Mouse (Mus musculus) cerebellum, adult 11 months (tissue): ENCODE measurements around the gene Nudc.

Source experiments
- DNase-seq: peaks from one replicate; pipeline ENCODE4 v3.0.0; 2022

Nudc gene

DNA sequence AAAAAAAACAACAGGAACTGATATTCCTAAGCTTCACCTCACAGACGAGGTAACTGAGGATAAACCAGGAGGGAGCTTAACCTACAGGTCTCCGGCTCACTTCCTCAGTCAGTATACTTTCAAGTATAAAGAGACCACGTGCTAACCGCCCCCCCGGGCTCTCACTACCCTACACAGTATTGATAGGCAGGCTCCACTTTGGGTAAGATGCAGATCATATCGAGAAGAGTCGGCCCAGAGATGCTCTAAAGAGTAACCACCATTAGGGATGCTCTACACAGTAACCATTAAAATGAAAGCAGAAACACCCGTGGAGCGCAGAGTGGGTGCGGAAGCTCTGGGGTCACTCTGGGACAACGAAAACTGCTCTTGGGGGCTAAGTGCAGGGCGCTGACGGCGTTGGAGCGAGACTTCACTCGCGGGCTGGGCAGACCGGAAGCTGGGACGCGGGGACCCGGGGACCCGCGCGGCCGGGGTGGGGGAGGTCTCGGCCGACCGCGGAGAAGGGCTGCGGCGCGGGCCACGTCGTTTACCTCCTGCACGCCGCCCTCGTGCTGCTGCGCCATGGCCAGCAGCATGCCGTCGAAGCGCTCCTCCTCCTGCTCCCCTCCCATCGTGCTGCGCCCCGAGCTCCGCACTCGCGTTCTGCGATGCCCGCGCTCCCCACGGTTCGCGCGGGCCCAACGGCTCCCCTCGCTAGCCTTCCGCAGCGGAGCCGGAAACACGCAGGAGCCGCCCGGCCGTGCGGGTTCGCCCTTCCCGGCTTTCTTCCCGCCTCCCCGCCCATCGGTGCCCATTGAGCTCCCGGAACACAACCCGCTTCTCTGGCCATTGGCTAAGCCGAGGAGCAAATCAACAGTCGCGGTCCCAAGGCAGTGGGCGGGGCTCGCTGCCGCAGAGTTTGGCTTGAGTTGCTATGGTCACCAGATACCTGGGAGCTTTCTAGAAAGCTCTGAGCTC is at the start of gene Nudc:
Gene Nudc (minus strand): TSS at position 725 of the 960 bp plus-strand sequence.
- peak; percentile 95 for DNase-seq

DNA sequence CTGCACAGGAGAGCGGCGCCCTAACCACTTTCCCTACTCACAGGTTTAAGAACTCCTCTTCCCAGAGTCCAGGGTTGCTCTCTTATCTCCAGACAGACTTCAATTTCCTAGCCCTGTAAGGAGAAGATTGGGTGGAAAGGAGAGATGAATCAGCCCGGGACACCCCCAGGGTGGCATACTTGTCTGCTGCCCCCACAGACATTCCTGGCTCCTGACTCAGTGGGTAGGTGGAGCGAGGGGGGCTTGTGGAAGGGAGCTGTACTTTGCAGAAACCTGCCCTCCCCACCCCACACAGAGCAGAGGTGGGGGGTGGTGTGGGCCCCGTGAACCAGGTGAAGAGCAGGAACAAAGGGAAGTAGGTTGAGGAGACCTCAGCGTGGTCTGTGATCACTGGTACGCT is 49.7 kb upstream of the Nudc start:
- DNase-seq, result no peak

DNA sequence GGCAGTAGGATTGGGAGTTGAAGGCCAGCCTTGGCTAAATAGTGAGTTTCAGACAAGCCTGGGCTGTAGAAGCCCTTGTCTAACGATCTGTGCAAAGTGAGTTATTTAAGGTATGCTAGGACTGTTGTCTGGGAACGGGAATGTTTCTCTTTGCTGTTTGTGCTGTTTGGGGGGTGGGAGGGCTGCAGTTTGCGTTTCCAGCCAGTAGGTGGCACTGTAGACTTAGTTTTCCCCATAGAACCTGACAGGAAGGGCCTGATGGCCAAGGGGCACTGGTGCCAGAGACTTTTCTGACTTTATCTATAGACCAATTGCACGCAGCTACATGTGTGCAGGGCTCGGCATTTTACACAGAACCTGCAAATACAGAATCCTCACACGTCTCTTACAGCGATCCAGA is 46.8 kb upstream of the Nudc start:
- peak; percentile 49 for DNase-seq

DNA sequence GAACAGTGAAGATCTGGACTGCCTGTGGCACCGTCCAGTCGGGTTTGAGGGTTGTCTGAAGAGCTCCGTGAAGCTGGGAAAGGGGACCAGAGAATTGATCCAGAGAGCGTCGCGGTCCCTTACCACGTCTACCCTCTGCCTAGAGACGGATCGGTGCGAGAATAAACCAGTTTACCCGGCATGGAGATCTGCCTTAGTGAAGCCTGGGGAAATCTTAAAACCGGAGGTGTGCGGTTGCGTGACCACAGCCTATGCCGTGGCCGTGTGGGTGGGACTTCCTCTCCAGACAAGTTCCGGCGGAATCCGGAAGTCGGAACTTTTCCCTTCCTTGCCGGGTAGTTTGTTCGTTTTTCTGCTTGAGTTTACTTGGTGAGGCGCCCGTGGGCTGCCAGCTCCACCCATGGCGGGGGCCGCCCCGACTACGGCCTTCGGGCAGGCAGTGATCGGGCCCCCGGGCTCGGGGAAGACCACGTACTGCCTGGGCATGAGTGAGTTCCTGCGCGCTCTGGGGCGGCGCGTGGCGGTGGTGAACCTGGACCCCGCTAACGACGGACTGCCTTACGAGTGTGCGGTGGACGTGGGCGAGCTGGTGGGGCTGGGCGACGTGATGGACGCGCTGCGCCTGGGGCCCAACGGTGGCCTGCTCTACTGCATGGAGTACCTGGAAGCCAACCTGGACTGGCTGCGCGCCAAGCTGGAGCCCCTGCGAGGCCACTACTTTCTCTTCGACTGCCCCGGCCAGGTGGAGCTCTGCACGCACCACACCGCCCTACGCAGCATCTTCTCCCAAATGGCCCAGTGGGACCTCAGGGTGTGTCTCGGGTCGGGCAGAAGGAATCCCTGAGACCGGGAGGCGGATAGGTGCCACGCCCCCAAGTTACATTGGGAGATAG is 38.5 kb upstream of the Nudc start, which contains the start of gene Gpn2:
Gene Gpn2 (plus strand): TSS at position 304 of the 893 bp plus-strand sequence.
- peak; percentile 61 for DNase-seq

DNA sequence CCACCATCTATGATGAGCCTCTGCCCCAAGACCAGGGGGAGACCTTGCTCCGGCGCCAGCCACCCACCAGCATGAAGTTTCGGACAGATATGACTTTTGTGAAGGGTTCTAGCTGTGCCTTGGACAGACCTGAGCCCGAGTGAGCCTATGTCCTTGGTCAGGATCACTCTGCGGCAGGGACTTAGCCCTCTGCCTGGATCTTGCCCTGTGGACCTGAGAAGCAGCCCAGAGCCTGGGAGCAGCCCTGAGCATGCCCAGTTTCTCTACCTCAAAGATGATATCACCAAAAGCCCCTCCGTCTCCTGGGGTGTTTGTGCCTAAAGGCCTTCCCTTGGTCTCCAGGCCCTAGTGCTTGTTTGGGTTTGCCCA is 37.9 kb upstream of the Nudc start:
- DNase-seq, result no peak

DNA sequence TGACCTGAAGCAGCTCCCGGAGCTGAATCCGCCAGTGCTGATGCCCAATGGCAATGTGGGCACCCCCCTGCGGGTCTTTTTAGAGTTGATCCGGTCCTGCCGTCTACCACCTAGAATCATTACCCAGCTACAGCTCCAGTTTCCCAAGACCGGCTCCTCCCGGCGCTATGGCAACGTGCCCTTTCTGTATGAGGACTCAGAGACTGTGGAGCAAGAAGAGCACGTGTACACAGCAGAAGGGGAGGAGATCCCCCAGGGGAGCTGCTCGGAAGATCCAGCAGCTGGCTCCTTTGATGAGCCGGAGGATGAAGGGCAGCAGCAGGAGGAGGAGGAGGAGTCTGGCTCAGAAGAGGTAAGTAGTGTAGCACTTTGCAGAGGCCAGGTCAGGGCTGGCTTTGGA is 32.2 kb upstream of the Nudc start:
- no peak for DNase-seq

DNA sequence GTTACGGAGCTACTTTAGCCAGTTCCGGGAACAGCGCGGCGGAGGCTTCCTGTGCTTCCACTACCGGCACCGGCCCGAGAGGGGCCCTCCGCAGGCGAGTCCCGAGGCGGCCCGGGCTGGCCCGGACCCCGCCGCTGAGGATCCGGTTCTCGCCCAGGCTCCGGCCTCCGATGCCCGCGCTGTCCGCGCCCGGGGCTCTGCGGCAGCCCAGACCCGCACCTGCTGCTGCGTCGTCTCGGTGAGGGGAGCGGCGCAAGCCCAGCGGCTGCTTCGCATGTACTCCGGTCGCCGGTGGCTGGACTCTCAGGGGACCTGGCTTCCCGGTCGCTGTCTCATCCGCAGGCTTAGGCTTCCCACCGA is 29.0 kb upstream of the Nudc start:
- no peak for DNase-seq

DNA sequence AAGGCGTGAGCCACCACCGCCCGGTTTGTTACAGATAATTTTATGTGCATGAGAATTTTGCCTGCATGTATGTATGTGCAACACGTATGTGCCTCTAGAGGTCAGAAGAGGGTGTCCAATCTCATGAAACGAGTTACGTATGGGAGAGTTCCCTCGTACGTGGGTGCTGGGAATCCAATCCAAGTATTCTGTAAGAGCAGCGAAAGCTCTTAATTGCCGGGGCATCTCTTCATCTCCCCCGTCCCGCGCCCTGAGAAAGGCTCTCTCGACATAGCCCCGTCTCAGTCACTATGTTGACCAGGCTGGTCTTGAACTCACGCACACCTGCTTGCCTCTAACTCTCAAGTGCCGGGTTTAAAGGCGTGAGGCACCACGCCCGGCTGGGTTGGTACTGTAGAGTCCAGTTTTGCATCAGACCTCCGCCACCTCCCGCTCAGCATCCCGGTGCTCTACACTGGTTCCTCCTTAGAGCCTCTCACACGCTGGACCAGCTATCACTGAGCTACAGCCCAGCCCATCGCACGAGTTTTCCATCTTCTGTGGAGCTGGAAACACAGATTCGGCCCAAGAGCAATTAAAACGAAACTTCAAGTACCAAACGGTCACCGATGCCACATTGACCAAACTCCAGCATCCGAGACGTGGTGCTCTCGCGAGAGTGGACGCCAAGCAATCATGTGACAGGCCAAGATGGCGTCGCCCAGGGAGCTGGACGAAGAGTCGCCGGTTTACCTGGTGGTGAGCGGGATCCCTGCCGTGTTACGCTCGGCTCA is 28.5 kb upstream of the Nudc start, which contains the start of gene Gpatch3:
Gene Gpatch3 (plus strand): TSS at position 676 of the 773 bp plus-strand sequence.
- peak; percentile 88 for DNase-seq

DNA sequence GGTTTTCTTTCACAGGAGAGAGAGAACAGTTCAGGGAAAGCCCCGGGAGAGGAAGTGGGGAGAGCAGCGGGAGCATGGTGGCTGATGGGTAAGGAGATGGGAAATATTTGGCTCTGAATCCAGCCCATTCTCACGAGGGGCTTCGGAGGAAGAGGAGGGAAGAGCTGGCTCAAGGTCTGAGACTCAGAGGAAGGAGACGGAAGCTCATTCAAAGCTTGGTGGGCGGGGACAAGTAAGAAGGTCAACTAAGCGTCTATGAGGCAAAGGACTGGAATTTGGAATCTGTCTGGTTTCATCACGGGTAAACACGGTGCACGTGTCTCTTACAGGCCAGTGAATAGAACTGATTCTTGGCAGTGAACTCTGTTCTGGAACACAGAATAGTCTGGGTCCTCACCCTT is 24.3 kb upstream of the Nudc start:
- no peak for DNase-seq

DNA sequence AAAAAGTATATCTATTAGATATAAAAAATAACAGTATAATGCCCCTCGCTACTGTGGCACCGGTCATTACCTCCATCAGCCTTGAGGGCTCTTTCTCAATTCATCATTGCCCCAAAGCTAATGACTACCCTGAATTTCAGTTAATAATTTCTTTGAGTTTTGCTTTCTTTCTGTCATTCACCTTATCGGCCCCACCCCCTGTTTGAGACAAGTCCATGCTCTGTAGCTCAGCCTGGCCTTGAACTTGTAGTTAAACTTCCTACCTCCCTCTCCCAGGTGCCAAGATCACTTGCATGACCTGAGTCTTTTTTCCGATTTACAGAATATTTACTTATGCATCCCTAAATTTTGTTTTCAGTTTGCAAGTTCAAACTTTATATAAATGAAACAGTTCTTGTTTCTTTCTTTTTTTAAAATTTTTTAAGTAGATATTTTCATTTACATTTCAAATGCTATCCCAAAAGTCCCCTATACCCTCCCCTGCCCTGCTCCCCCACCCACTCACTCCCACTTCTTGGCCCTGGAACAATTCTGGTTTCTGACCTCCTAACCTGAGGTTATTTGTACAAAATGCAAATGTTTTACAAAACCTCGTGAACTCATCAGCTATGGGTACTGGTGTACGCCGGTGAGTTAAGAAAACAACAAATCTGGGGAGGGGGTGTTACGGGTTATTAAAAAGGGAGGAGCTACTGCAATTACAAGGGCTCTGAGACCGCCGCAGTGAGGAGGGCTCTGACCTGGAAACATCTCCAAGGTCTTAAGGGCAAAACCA is 23.7 kb upstream of the Nudc start:
- no peak for DNase-seq

DNA sequence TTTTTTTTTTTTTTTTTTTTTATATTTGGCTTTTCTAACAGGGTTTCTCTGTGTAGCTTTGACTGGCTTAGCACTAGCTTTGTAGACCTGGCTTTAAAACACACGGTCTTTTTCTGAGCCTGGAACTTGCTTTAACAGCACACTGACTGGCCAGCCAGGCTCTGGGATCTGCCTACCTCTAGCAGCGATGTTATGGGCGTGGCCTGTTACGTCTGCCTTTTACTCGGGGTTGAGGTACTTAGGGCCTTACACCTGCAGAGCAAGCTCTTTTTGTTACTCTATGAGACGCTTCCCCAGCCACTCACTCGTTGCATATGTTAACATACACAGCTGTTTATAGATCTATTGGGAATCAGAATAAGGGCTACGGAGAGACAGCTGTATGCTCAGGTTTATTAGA is 21.5 kb upstream of the Nudc start:
- no peak for DNase-seq

DNA sequence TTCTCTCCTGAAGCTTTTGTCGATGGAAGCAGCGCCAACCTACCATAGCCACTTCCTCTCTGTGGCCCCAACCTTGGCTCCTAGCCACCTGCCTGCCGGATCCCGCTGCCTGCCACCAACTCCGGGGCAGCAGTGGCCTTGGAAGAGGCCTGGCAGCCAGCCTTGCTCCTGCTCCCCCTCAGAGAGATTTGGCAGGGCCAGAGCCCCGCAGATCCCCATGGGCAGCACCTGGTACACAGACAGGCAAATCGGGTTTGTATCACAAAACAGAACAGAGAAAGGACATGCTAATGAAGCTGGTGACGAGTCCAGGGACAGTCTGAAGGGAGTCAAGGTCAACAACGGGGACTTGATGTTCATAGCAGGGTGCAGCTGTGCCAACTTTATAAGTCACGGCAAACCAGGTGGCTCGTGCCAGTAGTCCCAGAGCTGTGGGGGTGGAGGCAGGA is 17.4 kb upstream of the Nudc start:
- peak; percentile 80 for DNase-seq

DNA sequence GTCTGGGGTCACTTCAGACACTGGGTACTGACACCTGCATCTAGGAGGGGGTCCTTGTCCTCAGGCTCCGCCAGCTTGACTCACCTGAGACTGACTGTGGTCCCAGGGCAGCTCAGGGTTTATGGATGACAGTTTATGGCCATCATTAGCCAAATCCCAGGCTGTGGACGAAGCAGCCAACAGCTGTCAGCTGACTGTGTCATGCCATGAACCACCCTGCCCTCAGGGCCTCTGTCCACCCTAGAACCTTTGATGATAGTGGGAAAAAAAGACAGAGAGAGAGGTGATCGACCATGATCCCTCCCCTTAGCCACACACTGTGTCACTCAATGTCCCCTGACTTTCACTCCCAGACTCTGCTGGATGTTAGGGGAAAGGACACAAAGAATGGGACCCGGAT is 15.8 kb upstream of the Nudc start:
- DNase-seq, result no peak

DNA sequence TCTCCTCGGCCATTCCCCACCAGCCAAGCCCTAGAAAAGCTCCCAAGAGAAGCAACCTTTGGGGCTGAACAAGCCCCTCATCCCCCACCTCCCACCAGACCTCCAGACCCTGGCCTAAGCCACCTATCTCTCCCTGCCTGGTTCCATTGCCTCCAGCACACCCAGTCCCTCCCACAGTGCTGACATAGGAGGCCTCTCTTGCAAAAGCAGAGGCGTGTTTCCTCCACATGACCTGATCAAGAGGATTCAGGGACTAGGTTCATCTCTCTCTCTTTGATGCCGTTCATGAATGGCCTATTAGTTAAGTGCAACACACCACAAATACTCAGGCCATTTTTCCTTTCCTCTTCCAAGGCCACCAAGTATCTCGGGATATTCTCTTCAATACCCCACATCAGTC is 14.1 kb upstream of the Nudc start:
- DNase-seq, result no peak

DNA sequence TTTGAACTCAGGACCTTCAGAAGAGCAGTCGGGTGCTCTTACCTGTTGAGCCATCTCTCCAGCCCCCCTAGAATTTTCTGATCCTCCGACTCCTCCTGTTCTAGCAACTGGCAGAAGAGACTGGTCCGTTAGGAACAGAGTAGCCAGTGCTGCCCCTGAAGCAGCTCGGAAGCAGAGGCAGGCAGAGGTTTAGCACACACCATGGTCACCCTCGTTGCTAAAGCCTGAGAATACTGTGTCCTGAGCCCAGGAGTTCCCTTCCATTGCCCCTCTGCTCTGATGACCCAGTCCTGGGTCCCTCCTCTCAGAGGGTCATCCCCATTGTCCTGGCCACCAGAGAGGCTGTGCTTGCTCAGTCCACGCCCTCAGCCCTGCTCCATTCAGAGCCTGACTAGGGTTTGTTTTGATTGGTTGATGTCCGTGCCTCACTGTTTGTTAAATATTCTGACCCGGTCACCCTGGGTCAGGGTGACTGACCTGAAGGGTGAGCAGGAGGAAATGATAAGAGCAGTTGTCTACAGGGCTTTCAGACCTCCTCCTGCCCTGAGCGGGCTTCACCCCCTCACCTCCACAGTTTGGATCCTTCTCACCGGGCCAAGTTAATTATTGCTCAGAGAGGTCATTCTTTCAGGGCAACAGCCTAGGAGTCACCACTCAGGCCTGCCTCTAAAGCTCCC is 11.4 kb upstream of the Nudc start:
- DNase-seq, result no peak

DNA sequence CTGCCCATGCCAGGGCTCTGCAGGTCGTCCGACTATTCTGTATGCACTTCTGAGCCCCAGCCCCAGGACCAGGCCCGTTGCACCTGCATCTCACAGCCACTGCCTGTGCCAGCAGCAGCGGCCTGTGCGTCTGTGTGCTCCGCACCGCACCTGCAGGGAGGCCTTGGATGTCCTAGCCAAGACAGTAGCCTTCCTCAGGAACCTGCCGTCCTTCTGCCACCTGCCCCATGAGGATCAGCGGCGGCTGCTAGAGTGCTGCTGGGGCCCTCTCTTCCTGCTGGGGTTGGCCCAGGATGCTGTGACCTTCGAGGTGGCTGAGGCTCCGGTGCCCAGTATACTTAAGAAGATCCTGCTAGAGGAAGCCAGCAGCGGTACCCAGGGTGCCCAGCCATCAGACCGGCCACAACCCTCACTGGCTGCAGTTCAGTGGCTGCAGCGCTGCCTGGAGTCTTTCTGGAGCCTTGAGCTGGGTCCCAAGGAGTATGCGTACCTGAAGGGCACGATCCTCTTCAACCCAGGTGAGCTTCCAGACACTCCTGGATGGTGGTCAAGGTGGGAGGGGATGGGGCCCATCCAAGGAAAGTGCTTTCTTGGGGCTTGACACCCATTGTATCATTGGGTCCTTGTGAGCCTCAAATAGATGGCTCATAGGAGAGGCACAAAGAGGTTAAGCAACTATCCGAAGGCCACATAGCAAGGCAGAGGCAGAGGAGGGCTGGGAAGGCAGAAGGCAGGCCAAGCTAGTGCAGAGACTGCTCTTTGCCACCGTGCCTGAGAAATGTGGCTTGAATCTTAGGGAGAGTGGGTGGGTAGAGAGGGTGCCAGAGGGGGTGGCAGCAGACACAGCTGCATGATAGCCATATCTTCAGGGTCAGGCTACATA is 7.9 kb upstream of the Nudc start:
- no peak for DNase-seq

DNA sequence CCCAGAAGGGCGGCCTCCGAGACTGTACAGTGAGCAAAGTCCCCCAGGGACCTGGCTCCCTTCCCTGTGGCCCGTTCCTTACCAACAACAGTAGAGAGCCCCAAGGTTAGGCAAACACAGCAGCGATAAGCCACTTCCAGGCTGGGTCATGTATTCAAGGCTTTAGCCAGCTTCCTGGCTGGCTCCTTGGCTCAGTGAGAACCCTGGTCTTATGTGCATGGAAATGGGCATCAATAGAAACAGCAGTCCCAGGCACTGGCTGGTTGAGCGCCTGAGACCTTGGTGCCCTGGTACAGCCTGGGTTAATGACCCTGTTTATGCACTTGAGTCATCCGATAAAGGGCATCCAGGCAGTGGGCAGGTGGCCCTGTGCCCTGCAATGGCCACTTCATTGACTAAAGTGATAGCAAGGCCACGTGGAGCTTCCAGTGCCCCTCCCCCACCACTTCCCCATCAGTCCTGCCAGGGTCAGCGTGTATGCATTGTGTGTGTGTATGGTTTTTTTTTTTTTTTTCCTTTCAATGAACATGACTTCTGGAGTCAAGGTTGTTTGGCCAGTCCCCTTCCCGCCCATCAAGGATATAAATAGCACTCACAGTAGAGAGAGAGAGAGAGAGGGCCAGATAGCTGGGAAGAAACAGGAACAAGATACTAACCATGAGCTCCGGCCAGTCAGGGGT is 7.1 kb upstream of the Nudc start, which contains the start of gene Nr0b2:
Gene Nr0b2 (plus strand): TSS at position 609 of the 680 bp plus-strand sequence.
- no peak for DNase-seq

DNA sequence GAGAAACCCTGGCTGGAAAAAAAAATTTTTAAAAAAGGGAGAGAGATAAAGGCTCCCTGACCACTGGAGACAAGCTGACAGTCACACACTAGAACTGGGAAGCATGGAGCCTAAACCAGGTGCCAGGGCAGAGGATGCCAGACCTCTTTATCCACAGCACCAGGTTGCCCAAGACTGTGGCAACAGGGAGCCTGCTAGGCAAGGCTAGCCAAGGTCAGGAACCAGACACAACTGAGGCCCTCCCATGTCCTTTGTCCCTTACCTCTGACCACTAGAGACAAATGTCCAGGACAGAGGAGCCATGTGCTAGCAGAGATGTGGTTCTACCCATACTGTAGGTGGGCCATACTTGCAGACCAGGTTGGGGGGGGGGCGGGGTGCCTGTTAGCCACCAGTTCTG is 6.2 kb upstream of the Nudc start:
- no peak for DNase-seq

DNA sequence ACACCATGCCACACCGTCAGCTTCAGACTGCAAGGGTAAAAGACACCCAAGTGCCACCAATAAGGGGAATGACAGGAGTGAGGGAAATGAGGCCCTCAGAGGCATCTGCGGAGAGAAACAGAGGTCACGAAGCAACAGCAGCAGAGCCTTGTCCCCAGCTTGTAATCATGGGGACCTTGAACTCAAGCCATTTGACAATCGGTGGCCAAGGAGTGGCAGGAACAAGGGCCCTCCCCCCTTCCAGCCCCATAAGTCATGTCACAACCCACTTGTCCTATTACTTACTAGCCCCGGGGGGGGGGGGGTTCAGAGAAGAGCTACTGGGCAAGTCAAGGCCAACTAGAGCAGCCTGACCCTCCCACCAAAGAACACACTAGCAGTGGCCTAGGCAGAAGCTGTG is 9.1 kb downstream of the Nudc start:
- no peak for DNase-seq

DNA sequence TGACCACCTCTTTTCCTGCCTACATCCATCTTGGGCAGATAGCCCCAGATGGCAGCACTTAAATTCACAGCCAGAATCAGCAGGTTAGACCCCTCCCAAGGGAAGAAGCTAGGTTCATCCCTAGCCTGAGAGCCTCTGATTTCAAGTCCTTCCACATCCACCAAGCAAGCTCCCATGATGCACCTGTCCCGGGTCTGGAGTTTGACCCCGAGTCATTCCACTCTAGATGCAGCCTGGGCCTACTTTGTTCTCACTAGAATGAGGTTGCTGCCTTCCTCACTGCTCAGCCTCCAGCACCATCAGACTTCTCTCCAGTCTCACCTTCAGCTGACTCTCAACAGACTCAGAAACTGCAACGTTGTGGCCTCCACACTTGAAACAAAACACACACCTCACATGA is 9.7 kb downstream of the Nudc start:
- no peak for DNase-seq
